ENCODE assay signal across 8 mouse cellular contexts in the genomic region with DNA sequence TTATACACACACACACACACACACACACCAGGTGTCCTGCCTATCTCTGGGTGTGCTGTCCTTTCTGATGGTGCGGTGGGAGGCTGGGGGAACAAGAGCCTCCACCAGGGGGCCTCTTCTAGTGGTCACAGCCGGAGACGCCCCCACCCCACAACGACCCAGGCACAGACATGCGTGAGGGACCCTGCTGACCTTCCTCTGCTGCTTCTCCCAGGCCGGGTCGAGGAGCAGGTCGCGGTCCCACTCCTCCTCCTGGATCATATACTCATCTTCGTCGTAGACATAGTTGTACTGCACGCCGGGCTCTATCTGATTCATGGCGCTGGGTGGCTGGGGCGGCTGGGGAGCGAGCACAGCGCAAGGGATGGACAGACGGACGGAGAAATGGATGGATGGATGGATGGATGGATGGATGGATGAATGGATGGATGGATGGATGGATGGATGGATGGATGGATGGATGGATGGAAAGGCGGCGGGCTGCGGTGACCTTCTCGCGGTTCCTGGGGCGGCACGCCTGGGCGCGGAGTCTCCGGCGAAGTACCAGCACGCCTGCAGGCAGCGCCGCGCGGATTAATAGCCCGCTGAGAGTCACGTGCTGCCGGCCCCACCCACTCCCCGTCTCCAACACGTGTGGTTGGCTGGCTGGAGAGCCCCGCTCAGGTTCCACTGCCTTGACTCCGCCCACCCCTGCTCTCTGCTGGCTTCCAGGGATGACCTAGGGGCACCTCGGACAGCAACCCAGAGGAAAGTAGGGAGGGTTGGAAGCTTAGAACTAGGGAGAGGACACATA. TPM values are rescaled to one million over a fixed set of nuclear protein-coding genes. Genes with fewer than 3 reads are reported as not detected.
DNase-seq lines count a peak whose midpoint lies in the region; ATAC-seq lines count a peak whose summit lies in the region.

TSS of gene Actn2 (minus strand) at position 578 of the 793 bp plus-strand sequence.

- no peaks in the 10 kb centered on the region; the same call in 1 of the 2 replicates for H3K27me3 ChIP-seq in forebrain, embryonic 14.5 days (replicated peaks; ENCODE audit: control insufficient read depth, insufficient read depth, low read length)
- no peaks in the 10 kb centered on the region for H3K27me3 ChIP-seq in heart, embryonic 16.5 days (ENCODE audit: control insufficient read depth, insufficient read depth, low read length)
- peaks cover 31% of the 10 kb centered on the region for H3K27me3 ChIP-seq in liver, embryonic 12.5 days (replicated peaks)
- no peaks in the 10 kb centered on the region for H3K27me3 ChIP-seq in splenic B cell, adult 2 months (ENCODE audit: control insufficient read depth, insufficient read depth, low read length, poor library complexity, severe bottlenecking)

- peak; percentile 91 for DNase-seq in CD4-positive, CD25-positive, alpha-beta regulatory T cell, adult 2 months (ENCODE audit: low read depth, low spot score)
- DNase-seq in forebrain, embryonic 14.5 days (ENCODE audit: low spot score), result peak; percentile 88
- DNase-seq in kidney, postnatal 10 days, result peak; percentile 83
- peak; percentile 54 to 66 for DNase-seq in natural killer cell, adult 2 months (ENCODE audit: low spot score in 2 of 2)
- peak; percentile 59 for DNase-seq in splenic B cell, adult 2 months (ENCODE audit: low read depth, low spot score)

- WGBS in forebrain, embryonic 14.5 days, result under 1% methylated on average over 37 of the region's 43 CpGs
- WGBS in heart, embryonic 16.5 days, result under 1% methylated on average over 43 of the region's 43 CpGs
- WGBS in liver, embryonic 12.5 days (ENCODE audit: insufficient replicate concordance), result 2% methylated on average over 43 of the region's 43 CpGs

- peak; percentile 94 for ATAC-seq in cerebellum, adult (ENCODE audit: insufficient number of reproducible peaks, low FRiP score, low TSS enrichment)
- peak; percentile 99 for ATAC-seq in forebrain, embryonic 14.5 days
- peak; percentile 88 for ATAC-seq in heart, embryonic 16.5 days (replicated peaks; ENCODE audit: extremely low read depth, insufficient read depth, low FRiP score)
- peak; percentile 89 for ATAC-seq in liver, embryonic 12.5 days

- H3K9me3 ChIP-seq in forebrain, embryonic 14.5 days (replicated peaks; ENCODE audit: control insufficient read depth, low read length), result no peaks in the 10 kb centered on the region
- no peaks in the 10 kb centered on the region for H3K9me3 ChIP-seq in heart, embryonic 16.5 days (replicated peaks; ENCODE audit: control insufficient read depth, low read length)
- H3K9me3 ChIP-seq in liver, embryonic 12.5 days (replicated peaks), result no peaks in the 10 kb centered on the region

- H3K27ac ChIP-seq in forebrain, embryonic 14.5 days (ENCODE audit: low read depth, low read length), result no peak within 1 kb of the TSS
- H3K27ac ChIP-seq in heart, embryonic 16.5 days (ENCODE audit: low read length), result peak within 1 kb of the TSS; percentile 96
- no peak within 1 kb of the TSS for H3K27ac ChIP-seq in liver, embryonic 12.5 days

- peak within 1 kb of the TSS; percentile 64 for H3K9ac ChIP-seq in forebrain, embryonic 14.5 days (ENCODE audit: low read length)
- H3K9ac ChIP-seq in heart, embryonic 16.5 days (ENCODE audit: low read length), result peak within 1 kb of the TSS; percentile 90
- no peak within 1 kb of the TSS for H3K9ac ChIP-seq in liver, embryonic 12.5 days

- peaks cover 3% of the 10 kb centered on the region for H3K4me1 ChIP-seq in forebrain, embryonic 14.5 days (ENCODE audit: control insufficient read depth, insufficient read depth, low read length)
- H3K4me1 ChIP-seq in heart, embryonic 16.5 days (ENCODE audit: control insufficient read depth, insufficient read depth, low read length), result peaks cover 8% of the 10 kb centered on the region
- peaks cover 10% of the 10 kb centered on the region for H3K4me1 ChIP-seq in liver, embryonic 12.5 days

- peak within 1 kb of the TSS; percentile 38 for H3K4me3 ChIP-seq in forebrain, embryonic 14.5 days (ENCODE audit: low read depth, low read length)
- peak within 1 kb of the TSS; percentile 79 for H3K4me3 ChIP-seq in heart, embryonic 16.5 days (ENCODE audit: low read length)
- peak within 1 kb of the TSS; percentile 29 for H3K4me3 ChIP-seq in liver, embryonic 12.5 days

- H3K36me3 ChIP-seq in forebrain, embryonic 14.5 days (ENCODE audit: control insufficient read depth, insufficient read depth, low read length), result no peaks in the 10 kb centered on the region
- no peaks in the 10 kb centered on the region for H3K36me3 ChIP-seq in heart, embryonic 16.5 days (ENCODE audit: control insufficient read depth, insufficient read depth)
- H3K36me3 ChIP-seq in liver, embryonic 12.5 days, result no peaks in the 10 kb centered on the region
- H3K36me3 ChIP-seq in splenic B cell, adult 2 months (ENCODE audit: control insufficient read depth, insufficient read depth, low read length, poor library complexity, severe bottlenecking), result no peaks in the 10 kb centered on the region

- peak within 1 kb of the TSS; percentile 81 for H3K4me2 ChIP-seq in forebrain, embryonic 14.5 days (ENCODE audit: low read length)
- peak within 1 kb of the TSS; percentile 60 for H3K4me2 ChIP-seq in heart, embryonic 16.5 days (ENCODE audit: low read depth, low read length)
- H3K4me2 ChIP-seq in liver, embryonic 12.5 days, result peak within 1 kb of the TSS; percentile 57

RNA-seq across cellular contexts. Expression of gene Actn2, which starts in this region (rescaled TPM):
- 1.7 and 2.2 TPM in 2 replicates for polyA plus RNA-seq in forebrain, embryonic 14.5 days (2014; fragmentation: Nextera tagmentation; extraction: Ambion mirVana)
- 1,874 and 1,903 TPM in 2 replicates for polyA plus RNA-seq in heart, embryonic 16.5 days (2015; fragmentation: Nextera tagmentation; extraction: Ambion mirVana)
- polyA plus RNA-seq in liver, embryonic 12.5 days (2016; fragmentation: Nextera tagmentation; extraction: Ambion mirVana), result 1.7 and 4.0 TPM in 2 replicates

Comparison
In these comparisons a context has a peak if more than half of its experiments do, and no peak if none do; other contexts are left out.
1. RNA of gene Actn2 (polyA plus RNA-seq): 1,874 to 1,903 TPM in heart, embryonic 16.5 days; 1.7 to 2.2 TPM in forebrain, embryonic 14.5 days and 1.7 to 4.0 TPM in liver, embryonic 12.5 days; every median in the first group is over 100 times any median in the second.
2. H3K4me3 ChIP-seq: peak in every context shown above with its lines; median percentile 79 in heart, embryonic 16.5 days; 38 in forebrain, embryonic 14.5 days; 29 in liver, embryonic 12.5 days.
3. Peak in every context shown above with its lines, with median percentiles within 50 percentile points of each other: DNase-seq, ATAC-seq and H3K4me2 ChIP-seq.